Mouse (Mus musculus) forebrain, embryonic 11.5 days (tissue): Measurements from ENCODE around the gene Itsn1. TPM values are rescaled to one million over a fixed set of nuclear protein-coding genes. Genes with fewer than 3 reads are reported as not detected.

Experiments
- ATAC-seq: fragments of 200-750 bp; cut with Nextera tagmentation; replicated peaks from 2 replicates; pipeline ENCODE4 v1.8.0; 2017; ENCODE audit warnings: moderate TSS enrichment; ENCODE audit not compliant: low FRiP score
- DNase-seq: peaks from one replicate; pipeline ENCODE4 v3.0.0-alpha.2; 2017; ENCODE audit warnings: low spot score
- H3K27ac ChIP-seq: fragments of 300-500 bp; sonication (generic); 2 replicates; pipeline ENCODE4 v1.5.1; 2014; ENCODE audit warnings: low read depth, low read length
- H3K27me3 ChIP-seq: fragments of 300-500 bp; sonication (generic); 2 replicates; pipeline ENCODE4 v1.6.1; 2014; ENCODE audit warnings: mild to moderate bottlenecking, low read length, mixed read lengths; ENCODE audit not compliant: control insufficient read depth, insufficient read depth
- H3K36me3 ChIP-seq: fragments of 300-500 bp; sonication (generic); 2 replicates; pipeline ENCODE4 v1.6.1; 2014; ENCODE audit warnings: mild to moderate bottlenecking, low read length, moderate library complexity, mixed read lengths; ENCODE audit not compliant: control insufficient read depth, insufficient read depth
- H3K4me1 ChIP-seq: fragments of 300-500 bp; sonication (generic); replicated peaks from 2 replicates; pipeline ENCODE4 v1.6.1; 2014; ENCODE audit warnings: low read length, mixed read lengths; ENCODE audit not compliant: control insufficient read depth, insufficient read depth
- H3K4me2 ChIP-seq: fragments of 300-500 bp; sonication (generic); 2 replicates; pipeline ENCODE4 v1.6.1; 2014; ENCODE audit warnings: low read depth, mild to moderate bottlenecking, low read length, moderate library complexity, mixed read lengths; ENCODE audit not compliant: severe bottlenecking
- H3K4me3 ChIP-seq: fragments of 300-500 bp; sonication (generic); 2 replicates; pipeline ENCODE4 v1.5.1; 2014; ENCODE audit warnings: low read depth, low read length
- H3K9ac ChIP-seq: fragments of 300-500 bp; sonication (generic); 2 replicates; pipeline ENCODE4 v1.6.1; 2014; ENCODE audit warnings: low read length
- H3K9me3 ChIP-seq: fragments of 300-500 bp; sonication (generic); 2 replicates; pipeline ENCODE4 v1.6.1; 2016; ENCODE audit warnings: low read length, mixed read lengths; ENCODE audit not compliant: control insufficient read depth
- WGBS: fragments of 180-500 bp; shearing (Covaris S2); extraction: QIAGEN DNeasy Blood & Tissue Kit; methylation state at CpG from one replicate; pipeline ENCODE4 v1.1.7; 2014; 5-methylcytosine and 5-hydroxymethylcytosine counted together
- polyA plus RNA-seq: library from polyadenylated mRNA; unstranded; fragments of >200 nt; fragmentation: Nextera tagmentation; extraction: Ambion mirVana; gene quantifications from 2 replicates; pipeline ENCODE4 v1.2.1, GENCODE M21; 2014

Itsn1 gene
- polyA plus RNA-seq, 1 experiment from 2014 or later: 55.2 TPM

DNA sequence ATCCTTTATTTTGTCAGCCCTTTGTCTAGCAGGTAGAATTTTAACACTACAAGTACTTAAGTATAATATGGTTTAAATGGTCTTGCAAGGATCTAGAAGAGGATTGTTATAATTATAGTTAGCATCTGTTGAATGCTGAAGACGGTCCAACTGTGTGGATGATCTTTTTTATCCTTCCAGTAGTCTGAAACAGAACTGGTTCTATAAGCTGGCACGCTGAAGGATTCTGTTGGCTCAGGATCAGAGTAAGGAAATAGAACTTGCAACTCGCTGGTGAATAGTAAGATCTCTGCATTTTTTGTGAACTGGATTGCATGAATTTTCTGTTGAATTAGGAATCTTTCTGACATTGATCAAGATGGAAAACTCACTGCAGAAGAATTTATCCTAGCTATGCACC, 86.0 kb downstream of the Itsn1 start:
- 90% methylated on average over 3 of the region's 3 CpGs for WGBS
- Histone ChIP-seq H3K4me2 (no peak overlapping the region), H3K9ac (no peak overlapping the region), H3K4me1 (no peaks in the 10 kb centered on the region), H3K9me3 (no peaks in the 10 kb centered on the region), H3K36me3 (peaks cover 14% of the 10 kb centered on the region), H3K27ac (no peak overlapping the region), H3K27me3 (no peaks in the 10 kb centered on the region), H3K4me3 (no peak overlapping the region)
- DNase-seq: no peak
- no peak for ATAC-seq

DNA sequence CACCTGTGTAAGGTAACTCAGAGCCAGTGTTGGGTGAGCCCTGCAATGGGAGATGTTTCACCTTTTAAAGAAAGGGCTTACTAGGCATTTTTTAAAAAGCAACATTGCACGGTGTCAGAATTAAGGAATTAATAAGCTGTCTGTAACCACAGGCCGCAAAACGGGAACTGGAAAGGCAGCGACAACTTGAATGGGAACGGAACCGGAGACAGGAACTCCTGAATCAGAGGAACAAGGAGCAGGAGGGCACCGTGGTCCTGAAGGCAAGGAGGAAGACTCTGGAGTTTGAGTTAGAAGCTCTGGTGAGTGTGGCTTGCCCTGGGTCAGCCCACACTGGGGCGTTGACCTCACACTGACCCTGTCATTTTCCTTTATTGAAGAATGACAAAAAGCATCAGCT, 91.2 kb downstream of the Itsn1 start:
- DNase-seq (no peak), ATAC-seq (no peak)
- Histone ChIP-seq H3K4me1 (no peaks in the 10 kb centered on the region), H3K4me2 (no peak overlapping the region), H3K36me3 (peaks cover 23% of the 10 kb centered on the region), H3K9me3 (no peaks in the 10 kb centered on the region), H3K9ac (no peak overlapping the region), H3K4me3 (no peak overlapping the region), H3K27me3 (no peaks in the 10 kb centered on the region), H3K27ac (no peak overlapping the region)
- 91% methylated on average over 8 of the region's 8 CpGs for WGBS

DNA sequence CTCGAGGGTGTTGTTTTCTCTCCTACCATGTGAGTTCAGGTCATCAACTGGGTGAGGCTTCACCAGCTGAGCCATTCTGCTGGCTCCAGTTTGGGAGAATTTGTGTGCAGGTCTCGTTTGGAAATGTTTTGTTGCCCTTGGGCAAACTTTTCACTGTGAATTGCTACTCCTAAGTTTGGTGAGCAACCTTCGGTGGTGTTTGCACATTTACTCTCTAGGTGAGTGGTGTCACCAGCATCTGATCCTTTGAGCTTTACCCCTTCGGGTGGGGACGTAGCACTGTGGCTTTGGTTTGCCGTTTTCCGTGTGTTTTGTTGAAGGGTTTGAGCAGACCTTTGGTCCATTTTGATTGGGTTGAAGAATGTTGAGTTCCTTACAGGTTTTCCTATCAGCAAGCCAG, 93.2 kb downstream of the Itsn1 start:
- Histone ChIP-seq H3K27me3 (no peaks in the 10 kb centered on the region), H3K9me3 (no peaks in the 10 kb centered on the region), H3K4me1 (peaks cover 6% of the 10 kb centered on the region; the same call in 1 of the 2 replicates), H3K36me3 (peaks cover 23% of the 10 kb centered on the region), H3K4me3 (no peak overlapping the region), H3K9ac (no peak overlapping the region), H3K4me2 (no peak overlapping the region), H3K27ac (no peak overlapping the region)
- no peak for ATAC-seq
- WGBS: 91% methylated on average over 7 of the region's 7 CpGs
- DNase-seq: no peak

DNA sequence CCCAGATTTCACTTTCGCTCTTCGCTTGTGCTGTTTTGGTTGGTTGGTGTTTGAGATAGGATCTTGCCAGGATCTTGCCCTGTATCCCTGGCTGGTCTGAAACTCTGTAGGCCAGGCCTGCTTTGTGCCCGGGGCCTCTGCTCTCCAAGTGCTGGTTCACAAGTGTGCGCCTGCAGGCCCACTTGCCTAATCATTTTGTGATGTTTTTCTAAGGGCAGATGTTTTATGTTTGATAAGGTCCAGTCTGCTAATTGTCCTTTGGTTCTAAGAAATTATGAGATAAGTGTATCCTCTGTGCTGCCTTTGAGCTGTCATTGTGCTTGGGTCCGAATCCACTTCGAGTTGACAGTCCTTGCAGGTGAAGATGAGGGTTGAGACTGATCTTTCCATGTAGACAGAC, 93.7 kb downstream of the Itsn1 start:
- WGBS: 94% methylated on average over 6 of the region's 6 CpGs
- peaks cover 23% of the 10 kb centered on the region for H3K36me3 ChIP-seq

DNA sequence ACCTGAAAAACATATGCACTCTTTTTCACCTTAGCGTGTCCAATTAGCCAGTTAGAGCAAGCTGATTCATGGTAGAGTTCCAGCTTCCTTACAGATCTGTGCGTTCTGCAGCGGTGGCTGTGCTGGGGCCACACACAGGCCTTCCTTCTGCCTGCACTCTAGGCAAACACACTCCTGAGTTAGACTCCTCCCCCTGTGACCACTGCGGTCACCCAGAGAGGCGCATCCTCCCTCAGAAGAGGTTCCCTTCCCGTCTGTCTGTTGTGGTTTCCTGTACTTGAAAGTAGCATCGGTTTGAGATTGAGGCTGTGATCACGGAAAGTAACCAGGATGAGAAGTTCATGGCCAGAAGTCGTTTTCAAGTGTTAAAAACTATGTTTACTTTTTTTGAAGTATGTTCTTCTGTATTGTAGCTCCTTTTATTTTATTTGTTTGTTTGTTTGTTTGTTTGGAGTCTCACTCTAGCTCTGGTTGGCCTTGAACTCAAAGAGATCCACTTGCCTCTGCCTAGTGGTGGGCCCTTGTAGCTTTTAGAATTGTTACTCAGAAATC, 96.8 kb downstream of the Itsn1 start:
- ATAC-seq (no peak), DNase-seq (no peak)
- WGBS: 75% methylated on average over 9 of the region's 9 CpGs
- no peak overlapping the region for H3K4me3 ChIP-seq
- peaks cover 2% of the 10 kb centered on the region; the same call in 1 of the 2 replicates for H3K36me3 ChIP-seq
- H3K9ac ChIP-seq: no peak overlapping the region
- H3K9me3 ChIP-seq: no peaks in the 10 kb centered on the region
- H3K27me3 ChIP-seq: no peaks in the 10 kb centered on the region
- peaks cover 8% of the 10 kb centered on the region; the same call in 1 of the 2 replicates for H3K4me1 ChIP-seq
- H3K27ac ChIP-seq: no peak overlapping the region
- no peak overlapping the region for H3K4me2 ChIP-seq

More for the DNA sequence above, 93.7 kb downstream of the Itsn1 start:
- H3K4me2 ChIP-seq: no peak overlapping the region
- H3K27me3 ChIP-seq: no peaks in the 10 kb centered on the region
- DNase-seq: no peak
- ATAC-seq: no peak
- H3K27ac ChIP-seq: no peak overlapping the region
- H3K4me3 ChIP-seq: no peak overlapping the region
- no peaks in the 10 kb centered on the region for H3K9me3 ChIP-seq
- H3K4me1 ChIP-seq: peaks cover 6% of the 10 kb centered on the region; the same call in 1 of the 2 replicates
- no peak overlapping the region for H3K9ac ChIP-seq

DNA sequence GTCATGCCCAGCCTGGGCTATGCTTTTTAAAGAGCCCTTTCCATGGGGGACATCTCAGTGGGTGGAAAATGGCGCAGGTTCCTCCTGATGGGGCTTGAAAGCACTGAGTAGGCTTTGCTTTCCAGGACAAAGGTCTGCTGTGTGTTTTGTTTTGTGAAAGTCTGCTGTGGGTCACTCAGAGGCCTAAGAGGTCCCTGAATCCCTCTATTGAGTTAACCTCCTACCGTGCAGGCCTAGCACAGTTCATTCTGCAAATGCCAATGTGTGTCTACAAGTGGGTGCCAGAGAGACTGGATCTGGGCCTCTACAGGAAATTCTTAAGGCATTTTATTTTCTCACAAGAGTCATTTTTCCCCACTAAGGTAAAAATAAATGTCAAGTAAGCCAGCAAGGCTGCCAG, 97.8 kb downstream of the Itsn1 start:
- Histone ChIP-seq H3K4me1 (peaks cover 8% of the 10 kb centered on the region; the same call in 1 of the 2 replicates), H3K9me3 (no peaks in the 10 kb centered on the region), H3K36me3 (peaks cover 2% of the 10 kb centered on the region; the same call in 1 of the 2 replicates), H3K4me3 (no peak overlapping the region), H3K27me3 (no peaks in the 10 kb centered on the region), H3K27ac (no peak overlapping the region), H3K4me2 (no peak overlapping the region), H3K9ac (no peak overlapping the region)
- 21% methylated on average over 2 of the region's 2 CpGs for WGBS
- no peak for ATAC-seq
- DNase-seq: no peak

DNA sequence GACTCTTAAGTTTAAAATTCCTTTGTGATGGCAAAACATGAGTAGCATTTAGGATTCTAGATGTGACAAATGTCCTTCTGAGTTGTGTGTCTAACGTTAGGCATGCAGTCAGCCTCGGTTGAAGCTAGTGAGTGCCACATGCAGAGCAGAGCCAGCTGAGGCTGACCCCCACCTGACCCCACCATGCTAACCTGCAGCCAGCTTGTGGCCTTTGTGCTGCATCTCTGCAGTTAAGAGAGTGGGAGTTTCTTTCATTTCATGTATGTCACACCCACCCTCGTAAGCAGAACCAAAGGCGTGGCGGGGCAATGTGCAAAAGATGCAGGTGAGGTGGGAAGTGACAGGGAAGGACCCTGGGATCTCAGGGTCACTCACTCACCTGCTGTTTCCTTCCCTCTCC, 98.4 kb downstream of the Itsn1 start:
- no peak for DNase-seq
- ATAC-seq: no peak
- Histone ChIP-seq H3K4me1 (peaks cover 8% of the 10 kb centered on the region; the same call in 1 of the 2 replicates), H3K9ac (no peak overlapping the region), H3K9me3 (no peaks in the 10 kb centered on the region), H3K27ac (no peak overlapping the region), H3K4me3 (no peak overlapping the region), H3K27me3 (no peaks in the 10 kb centered on the region), H3K4me2 (no peak overlapping the region), H3K36me3 (no peaks in the 10 kb centered on the region; the same call in 1 of the 2 replicates)
- WGBS: 40% methylated on average over 5 of the region's 5 CpGs

DNA sequence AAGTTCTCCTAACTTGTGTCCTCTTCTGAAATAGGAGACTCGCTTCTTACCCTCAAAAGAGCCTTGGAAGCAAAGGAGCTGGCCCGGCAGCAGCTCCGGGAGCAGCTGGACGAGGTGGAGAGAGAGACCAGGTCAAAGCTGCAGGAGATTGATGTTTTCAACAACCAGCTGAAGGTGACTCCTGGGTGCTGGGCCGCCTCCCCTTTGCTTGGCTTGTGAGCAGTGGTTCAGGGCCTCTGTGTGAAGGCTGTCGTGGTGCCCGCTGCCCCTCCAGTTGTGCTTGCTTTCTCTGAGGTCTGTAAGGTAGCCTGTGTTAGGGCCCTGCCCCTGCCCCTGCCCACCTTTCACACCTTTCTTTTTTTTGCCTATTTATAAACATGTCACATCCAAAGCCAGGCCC, 99.1 kb downstream of the Itsn1 start:
- no peaks in the 10 kb centered on the region; the same call in 1 of the 2 replicates for H3K36me3 ChIP-seq
- no peak overlapping the region for H3K4me3 ChIP-seq
- ATAC-seq (no peak), DNase-seq (no peak)
- H3K9me3 ChIP-seq: no peaks in the 10 kb centered on the region
- H3K27ac ChIP-seq: no peak overlapping the region
- H3K4me2 ChIP-seq: no peak overlapping the region
- WGBS: 84% methylated on average over 7 of the region's 7 CpGs
- peaks cover 8% of the 10 kb centered on the region; the same call in 1 of the 2 replicates for H3K4me1 ChIP-seq
- H3K9ac ChIP-seq: no peak overlapping the region
- H3K27me3 ChIP-seq: no peaks in the 10 kb centered on the region

DNA sequence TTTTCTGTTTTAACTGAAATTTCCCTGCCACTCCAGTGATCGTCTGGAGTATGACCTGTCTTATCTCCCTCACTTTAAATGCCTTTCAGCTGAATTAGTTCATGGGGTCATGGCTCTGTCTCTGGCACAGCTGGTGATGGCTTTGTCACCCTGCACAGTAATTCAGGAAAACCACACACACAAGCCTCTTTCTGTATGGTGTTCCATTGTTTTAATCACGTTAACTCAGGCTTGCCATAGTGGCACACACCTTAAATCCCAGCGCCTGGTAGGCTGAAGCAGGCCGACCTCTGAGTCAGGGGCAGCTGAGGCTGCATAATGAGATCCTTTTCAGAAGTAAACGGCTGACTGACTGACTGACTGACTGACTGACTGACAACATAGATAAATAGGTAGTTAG, 99.5 kb downstream of the Itsn1 start:
- 57% methylated on average over 5 of the region's 5 CpGs for WGBS
- Histone ChIP-seq H3K9me3 (no peaks in the 10 kb centered on the region), H3K27me3 (no peaks in the 10 kb centered on the region), H3K4me2 (no peak overlapping the region), H3K36me3 (no peaks in the 10 kb centered on the region; the same call in 1 of the 2 replicates), H3K4me3 (no peak overlapping the region), H3K4me1 (peaks cover 8% of the 10 kb centered on the region; the same call in 1 of the 2 replicates), H3K27ac (no peak overlapping the region), H3K9ac (no peak overlapping the region)
- ATAC-seq (no peak), DNase-seq (no peak)
